Mouse (Mus musculus) cerebellum, adult 18-20 months (tissue): ENCODE data around the gene Setd7.
A peak's percentile ranks its signal among the peaks of the same experiment; 100 is the strongest.

Experiments
- DNase-seq, 2 experiments: peaks; one replicate each; pipeline ENCODE4 v3.0.0; 2021

Setd7 gene

DNA sequence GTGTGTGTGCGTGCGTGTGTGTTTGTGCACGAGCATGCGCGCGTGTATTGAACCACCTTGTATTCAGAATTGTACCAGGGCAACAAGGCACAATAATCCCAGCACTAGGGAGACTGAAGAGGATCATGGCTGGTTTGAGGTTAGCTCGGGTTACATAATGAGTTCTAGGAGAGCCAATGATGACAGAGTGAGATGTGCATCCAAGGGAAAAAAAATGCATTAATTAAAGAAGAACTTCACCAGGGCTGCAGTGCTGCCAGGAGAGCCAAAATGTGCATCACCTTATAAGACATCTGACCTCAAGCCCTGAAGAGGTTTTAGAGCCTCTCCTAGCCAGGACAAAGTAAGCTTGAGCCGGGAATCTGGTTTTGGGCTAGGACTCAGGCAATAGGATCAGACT lies 5.1 kb downstream of the Setd7 start:
- peak in 1 of 2 experiments; percentile 39 for DNase-seq

DNA sequence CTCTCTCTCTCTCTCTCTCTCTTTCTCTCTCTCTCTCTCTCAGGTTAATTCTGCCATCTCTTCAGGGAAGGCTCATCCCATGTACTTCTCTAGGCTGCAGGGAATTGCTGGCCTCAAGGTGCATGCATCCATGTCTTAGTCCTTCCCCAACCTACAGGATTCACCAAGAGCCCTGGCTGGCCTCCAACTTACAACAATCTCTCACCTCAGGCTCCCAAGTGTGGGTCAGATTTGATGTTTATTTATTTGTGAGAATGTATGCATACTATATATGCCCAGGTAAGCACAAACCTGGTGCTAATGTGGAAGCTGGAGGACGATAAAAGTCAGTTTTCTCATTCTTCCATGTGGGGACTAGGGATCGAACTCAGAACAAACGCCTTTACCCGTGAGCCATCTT lies 5.8 kb downstream of the Setd7 start:
- peak in 1 of 2 experiments; percentile 46 for DNase-seq

DNA sequence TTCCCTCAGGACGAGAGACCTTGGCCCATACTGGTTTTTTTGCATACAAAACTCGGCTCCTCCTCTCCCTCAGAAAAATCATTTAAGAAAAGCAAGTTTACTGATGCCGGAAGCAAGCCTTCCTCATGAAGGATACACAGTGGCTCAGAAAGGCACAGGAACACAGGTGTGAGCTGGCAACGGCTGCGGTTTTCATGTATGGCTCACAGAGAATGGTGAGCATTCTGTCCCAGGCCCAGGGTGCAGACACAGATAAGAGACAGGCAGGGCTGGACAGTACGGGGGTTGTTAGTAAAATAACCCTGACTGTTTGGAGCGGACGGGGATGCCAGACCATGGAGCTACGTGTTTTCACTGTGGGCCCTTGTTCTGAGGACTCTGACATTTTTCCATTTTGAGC lies 6.6 kb downstream of the Setd7 start:
- DNase-seq, result peak; percentile 43 to 48

DNA sequence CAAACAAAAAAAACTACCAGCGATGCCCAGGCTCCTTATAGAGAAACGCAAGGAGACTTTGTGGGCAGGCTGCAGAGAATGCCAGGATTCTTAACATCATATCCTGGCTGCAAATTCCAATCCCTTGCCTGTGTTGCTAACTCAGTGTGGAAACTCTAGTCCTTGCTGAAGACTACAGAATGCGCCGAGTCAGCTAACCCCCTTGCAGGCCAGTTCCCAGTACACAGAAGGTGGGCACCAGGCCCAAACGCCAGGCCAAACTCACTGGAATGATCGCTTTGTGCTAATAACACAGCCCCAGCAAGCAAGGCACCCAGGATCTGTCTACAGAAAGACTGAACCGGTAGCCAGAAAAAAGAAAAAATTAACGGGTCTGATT lies 7.2 kb downstream of the Setd7 start:
- peak; percentile 79 to 83 for DNase-seq

DNA sequence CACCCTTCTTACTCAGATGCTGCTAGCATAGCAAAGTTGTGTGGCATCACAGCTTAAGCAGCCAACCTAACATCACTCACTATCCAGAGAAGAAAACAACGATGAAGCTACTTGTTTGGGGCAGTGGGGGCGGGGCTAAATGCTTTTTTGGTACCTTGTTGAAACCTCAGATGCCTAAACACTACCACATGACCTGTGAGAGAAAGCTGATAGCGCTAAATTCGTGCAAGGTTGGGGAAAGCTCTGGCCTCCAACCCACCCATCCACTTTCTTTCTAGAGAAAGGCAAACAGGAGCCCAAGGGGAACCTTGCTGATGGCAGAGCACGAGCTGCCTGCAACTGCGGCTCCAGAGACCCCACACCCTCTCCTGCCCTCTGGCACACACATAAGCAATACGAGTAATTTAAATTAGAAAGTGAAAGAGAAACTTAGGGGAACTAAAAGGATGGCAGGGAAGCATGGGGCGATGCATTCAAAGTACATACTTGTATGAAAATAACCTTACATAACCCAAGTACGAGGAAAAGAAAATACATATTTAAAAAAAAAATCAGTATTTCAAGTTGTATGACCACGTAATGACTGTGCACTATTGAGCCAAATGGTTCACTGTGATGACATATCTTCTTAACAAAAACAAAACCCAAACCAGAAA lies 7.7 kb downstream of the Setd7 start:
- DNase-seq, result no peak

DNA sequence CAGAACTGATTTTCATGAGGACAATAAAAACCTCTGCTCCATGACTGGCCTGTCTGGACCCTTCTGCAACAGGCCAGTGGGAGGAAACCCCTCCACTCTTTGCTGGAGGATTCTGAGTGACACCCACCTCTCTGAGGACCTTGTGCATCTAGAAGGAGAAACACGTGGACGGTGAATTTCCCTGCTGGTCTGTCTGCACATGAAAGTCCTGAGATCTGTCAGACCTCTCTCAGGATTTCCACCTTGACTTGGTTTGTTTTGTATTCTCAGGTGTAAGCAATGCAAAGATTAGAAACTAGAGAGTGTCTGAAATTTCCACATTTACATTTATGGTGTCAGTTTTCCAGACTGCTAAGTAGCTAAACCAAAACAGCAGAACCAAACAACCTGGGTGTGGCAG lies 8.5 kb downstream of the Setd7 start:
- no peak for DNase-seq

DNA sequence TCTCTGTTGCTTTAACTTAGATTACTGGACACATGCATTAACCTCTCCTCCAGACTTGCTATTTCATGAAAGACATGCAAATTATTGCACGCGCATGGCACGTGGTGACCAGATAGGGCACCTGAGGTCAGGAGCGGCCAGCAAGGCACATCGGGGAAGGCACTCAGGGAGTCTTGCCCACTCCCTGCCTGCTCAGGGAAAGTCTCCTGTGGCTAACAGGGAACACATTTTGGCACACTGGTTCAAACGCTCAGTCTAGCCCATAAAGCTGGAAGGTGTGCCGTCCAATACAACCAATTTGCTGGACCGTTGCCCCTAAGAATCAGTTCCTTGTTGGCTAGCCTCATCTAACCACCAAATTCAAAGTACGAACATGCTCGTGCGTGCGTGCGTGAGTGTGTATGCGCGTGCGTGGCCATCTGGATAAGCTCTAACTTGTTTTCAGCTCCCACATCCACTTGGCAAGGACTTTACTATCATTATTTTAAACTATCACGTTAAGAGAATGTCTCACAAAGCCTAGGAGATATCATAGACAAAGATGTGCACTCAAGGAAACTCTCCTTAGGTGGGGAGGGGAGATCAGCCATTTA lies 11.6 kb downstream of the Setd7 start:
- peak; percentile 51 to 55 for DNase-seq

DNA sequence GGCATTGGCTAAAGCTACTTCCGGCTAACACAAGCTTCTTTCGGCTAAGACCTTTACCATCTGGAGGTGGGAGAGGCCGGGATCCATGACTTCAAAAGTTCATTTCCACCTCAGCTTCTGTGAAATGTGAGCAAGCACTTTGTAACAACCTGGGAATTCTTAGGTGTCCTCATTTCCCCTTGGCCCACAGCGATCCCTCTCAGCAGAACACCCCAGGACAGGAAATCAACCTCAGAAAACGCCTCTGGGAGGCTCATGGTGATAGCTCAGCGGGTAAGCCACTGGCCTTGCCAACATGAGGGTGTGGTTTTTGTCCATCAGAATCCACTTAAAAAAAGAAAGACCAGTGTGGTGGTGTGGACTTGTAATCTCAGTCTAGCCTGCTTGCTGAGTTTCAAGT lies 13.1 kb downstream of the Setd7 start:
- no peak for DNase-seq

DNA sequence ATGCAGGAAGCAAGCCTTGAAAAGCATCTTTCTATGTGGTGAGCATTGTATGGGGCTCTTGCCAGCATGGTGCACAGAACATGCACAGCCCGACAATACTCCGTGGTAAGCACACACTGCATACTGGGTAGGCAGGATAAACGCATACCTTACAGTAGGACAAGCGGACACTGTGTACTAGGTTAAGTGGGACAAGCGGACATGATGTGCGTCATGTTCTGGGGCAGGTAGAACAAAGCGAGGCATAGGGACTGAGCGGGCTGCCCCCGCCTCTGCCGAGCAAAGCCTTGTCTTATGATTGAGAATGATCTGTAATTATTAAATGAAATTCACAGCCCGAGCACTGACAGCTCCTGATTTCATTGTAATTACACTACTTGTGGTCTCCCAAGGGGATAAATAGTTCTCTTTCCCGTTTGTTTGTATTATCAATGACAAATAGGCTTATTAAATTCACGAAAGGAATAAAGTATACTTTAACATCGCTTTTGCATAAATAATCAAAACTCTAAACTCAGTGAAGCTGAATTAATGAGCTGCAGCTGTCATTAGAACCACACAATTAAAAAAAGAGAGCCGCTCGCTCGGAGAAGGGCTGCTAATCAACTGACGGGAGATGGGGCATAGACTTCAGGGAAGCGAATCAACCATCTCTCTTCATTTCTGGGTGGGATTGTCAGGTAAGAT lies 16.1 kb downstream of the Setd7 start:
- DNase-seq, result no peak

DNA sequence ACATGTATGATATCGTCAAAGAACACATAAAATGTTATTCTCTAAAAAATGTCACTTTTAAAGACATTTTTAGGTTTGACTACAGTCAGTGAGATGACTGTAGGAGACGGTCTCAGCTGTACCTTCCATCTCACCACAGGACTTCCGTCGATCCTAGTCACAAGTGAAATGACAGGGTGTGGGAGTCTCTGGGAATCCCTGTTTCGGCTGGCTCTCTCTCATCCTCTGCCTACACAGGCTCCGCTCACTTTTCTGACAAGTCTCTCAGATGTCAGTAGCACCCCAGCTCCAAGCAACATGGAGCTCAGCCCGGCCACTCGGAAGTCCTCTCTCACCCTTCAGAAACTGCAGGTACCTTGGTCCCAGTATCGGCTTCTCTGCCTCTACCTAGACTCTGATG lies 20.0 kb downstream of the Setd7 start:
- no peak for DNase-seq

DNA sequence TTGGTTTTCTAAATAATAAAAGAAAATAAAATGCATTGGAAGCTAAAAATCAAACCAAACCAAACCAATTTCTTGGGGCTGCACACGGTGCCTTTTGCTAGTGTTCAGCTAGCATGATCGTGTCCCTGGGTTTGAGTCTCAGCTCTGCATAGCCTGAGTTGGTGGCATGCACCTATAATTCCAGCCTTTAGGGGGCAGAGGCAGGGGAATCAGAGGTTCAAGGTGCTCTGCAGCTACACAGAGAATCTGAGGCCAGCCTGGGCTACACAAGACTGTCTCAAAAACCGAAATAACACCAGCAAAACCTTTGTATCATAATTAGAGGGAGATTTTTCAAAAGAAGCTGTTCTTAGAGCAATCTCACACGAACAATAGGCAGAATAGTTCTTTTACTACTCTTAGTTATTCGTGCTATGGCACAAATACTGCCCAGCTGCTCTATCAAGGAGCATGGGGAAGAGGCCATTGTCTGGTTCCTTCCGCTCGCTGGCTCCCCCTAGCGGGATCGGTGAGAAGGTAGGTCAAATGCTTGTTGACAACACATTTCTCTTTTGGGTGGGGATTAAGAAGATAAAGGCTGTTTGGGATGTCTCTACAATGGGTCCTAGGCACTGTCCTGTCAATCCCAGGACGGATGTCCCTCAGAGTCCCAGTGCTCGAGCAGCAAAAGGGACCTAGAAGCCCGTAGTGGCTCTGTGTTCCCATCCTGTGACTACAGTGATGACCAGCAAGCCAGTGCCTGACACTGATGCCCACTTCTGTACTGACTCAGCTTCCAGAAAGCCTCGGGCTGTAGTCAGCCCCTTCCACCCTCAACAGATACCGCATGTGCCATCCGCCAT lies 20.9 kb downstream of the Setd7 start:
- DNase-seq, result peak; percentile 77 to 82

DNA sequence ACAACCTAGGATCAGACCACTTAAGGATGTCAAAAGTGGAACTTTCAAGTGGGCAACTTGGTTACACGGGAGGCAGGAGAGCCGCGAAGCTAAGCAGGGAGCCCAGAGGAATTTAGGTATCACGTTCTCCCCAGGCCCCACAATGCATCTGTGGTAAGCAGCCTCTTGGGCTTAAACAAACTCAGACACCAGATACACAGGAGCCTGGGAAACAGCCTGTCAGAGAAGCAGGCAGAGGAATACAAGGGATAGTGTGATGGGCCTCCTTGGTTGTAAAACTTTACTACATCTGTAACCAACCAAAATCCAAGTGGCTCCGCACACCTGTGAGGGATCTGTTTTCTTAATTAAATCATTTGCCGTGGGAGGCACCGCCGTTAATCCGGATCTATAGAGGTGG lies 26.7 kb downstream of the Setd7 start:
- no peak for DNase-seq

DNA sequence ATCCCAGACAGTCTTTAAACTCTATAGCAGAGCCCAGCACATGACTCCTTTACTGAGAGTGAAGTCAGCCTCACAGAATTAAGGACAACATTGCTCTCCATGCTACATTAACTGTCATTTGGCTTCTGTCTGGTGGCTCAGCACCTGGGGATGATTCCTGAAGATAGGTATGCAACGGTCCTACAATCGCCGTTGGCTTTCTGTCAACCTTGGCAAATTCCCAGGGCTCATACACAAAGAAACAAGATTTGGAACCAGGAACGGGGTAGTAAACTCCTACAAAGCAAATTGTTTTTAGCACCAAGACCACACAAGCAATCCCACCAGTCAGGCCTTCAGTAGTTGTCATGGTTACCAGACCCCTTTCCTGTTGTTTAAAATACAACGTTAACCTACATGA lies 27.1 kb downstream of the Setd7 start:
- DNase-seq, result no peak

DNA sequence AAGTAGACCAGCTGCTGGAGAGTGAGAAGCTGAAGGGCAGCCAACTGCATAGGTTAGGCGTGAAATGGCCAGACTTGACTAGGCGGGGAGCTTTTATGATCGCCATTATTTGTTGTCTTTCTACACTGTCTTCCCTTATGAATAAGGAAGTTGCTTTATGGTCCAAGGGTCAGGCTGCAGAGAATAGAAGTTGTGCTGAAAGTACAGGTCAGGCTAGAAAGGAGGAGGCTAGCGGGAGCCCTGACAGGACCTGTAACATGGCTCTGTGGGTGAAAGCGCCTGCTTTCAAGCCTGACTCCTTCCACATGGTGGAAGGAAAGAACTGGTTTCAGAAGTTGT lies 28.4 kb downstream of the Setd7 start:
- no peak for DNase-seq

DNA sequence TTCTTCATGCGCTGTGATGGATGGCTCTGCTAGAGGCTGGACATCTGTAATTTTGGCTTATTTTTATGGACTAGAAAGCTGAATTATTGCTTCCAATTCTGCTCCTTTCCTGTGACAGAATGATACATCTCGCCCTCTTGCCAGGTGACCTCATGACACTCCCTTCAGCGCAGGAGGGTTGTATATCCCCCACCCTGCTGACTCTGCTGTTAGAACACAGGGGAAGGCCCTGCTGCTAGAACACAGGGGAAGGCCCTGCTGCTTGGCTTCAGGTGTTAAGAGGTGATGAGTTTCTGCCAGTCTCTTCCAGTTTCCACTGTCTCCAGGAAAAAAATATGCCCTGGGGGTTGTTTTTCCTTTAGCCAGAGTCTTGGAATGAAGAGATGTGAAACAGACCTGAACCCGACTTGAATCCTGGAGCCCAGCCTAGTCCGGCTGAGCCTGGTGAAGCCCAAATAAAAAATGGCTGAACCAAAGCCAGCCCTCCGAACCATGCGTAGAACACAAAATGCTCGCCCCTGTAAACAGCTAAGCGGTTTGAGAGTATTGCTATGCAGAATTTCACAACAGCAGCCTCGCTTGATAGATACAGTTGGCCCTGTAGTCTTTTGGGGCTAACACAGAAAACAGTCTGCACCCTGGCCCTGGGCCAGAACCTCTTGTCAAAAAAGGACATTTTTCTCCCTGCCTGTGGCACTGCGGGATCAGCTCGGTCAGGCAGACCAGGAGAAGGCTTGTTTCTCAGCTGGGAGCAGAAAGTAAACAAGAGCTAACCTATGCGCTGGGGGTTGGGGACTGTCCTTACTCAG lies 29.0 kb downstream of the Setd7 start:
- peak; percentile 87 to 91 for DNase-seq

DNA sequence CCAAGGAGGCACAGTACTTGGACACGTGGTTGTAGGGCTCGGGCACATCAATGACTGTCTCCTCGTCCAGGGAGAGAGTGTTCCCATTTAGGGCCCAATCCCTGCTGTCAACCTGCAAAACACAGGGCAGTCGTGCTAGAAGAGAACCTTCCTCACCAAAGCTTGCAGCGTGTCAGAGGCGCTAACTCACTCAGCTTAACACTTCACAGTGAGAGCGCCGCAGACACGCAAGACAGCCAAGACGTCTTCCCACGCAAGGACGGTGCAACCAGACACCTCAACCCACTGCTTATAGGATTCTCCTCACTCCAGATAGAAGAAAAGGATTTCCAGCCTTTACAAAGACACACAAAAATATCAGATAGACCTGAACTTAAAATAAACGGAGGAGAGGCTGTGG lies 33.8 kb downstream of the Setd7 start:
- no peak for DNase-seq

DNA sequence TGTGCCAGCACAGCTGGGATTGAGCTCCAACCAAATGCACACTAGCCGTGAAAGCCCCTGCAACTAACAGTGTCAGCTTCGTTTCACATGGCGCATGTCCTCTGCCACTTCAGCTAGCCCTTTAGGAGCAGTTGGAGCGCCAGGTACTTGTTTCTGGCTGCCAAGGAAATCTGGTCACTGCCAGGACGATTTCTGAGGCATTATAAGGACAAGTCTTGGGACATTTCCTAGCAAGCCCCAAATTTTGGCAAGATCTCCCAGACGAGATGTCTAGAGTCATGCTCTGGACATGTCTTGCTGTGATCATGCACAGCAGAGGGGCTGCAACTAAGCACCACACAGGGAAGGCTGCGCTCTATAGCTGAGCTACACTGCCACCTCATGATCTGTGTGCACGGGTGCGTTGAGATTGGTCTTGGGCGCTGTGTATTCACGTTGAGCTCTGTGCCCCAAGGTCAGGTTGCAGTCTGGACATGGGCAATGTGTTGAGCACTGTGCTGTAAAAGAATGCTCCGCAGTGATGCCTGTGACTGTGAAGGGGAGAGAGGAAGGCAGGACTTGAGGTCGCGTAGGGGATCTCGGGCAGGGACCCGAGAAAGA lies 35.4 kb downstream of the Setd7 start:
- DNase-seq, result peak; percentile 46 to 60

DNA sequence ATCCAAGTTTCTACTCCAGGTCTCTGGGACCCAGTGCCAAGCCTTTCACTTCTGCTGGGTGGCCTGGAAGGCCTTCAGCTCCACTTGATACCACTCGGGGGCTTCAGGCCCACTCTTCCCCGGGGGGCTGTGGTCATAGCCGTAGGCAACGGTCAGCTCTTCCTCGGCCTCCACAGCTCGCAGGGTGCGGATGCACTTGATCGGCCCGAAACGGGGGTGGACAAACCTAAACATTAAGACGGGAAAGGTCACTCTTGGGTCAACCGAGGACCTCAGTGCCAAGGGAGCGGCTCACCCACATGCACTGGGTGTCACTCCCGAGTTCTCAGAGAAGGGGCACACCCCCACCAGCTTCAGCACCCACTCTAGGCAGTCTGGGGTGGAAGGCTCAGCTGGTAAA lies 39.4 kb downstream of the Setd7 start:
- DNase-seq, result no peak

DNA sequence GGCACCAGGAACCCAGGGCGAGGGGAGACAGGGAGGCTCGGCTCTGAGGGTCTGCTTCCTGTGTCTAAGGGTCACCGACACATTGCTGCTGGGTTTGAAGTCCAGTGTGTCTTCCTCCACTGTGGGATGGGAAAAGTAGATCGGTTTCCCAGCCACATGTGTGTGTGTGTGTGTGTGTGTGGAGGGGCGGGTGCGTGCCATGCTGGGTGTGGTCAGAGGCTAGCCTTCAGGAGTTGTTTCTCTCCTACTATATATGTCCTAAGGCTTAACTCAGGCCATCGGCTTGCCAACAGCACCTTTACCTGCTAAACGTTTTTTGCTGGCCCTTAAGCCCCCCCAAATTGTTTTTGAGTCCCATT lies 41.9 kb downstream of the Setd7 start:
- no peak for DNase-seq

DNA sequence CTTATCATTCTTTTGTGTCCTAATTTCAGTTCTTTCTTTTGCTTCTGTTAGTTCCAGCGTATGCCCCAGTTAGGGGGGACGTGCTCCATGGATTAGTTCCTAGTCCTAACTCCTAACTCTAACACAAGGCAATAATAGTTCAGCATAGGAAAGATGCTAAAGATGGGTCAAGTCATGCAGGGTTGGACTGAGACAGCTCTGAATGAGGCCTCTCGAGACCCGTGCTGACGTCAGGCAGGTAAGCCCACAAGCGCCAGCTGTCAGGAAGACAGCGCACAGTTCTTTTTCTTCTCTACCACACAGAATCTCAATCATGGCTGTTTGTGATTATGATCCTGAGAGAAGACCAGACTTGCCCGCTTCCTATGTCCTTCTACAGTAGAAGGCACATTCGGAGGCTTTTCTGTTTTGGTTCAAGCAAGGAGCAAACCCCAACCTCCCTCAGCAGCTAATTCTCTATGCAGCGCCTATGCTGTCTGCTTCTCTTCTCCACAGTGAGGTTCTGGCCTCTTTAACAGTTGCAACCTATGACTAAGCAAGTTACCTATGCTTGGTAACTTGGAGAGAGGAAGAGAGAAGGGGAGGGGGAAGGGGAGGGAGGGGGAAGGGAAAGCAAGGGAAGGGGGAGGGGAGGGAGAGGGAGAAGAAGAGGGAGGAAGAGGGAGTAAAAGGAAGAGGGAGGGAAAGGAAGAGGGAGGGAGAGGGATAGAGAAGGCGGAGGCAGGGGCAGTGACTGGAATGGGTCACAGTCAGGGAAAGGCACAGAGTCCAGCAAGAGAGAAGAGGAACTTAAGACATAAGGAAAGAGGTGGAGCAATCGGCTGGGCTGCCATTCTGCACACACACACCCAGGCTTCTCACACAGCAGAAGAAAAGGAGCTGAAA lies 42.6 kb downstream of the Setd7 start:
- DNase-seq, result no peak

DNA sequence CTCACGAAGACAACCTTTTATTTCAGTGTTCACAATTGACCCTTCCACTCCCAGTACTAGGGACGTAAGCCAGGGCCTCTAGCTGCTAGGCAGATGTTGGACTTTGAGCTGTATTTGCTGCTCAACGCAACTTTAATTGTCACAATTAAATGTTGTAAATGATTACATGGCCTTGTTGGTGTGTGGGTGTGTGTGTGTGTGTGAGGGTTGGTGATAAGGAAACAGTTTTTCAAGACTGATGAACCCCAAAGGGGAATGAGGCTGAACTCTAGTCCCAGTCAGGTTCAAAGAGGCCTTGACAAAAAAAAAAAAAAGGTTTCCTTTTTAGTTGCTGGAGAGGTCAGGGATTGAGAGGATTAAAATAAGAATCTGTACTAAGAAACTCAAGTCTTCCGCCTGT lies 43.2 kb downstream of the Setd7 start:
- no peak for DNase-seq

DNA sequence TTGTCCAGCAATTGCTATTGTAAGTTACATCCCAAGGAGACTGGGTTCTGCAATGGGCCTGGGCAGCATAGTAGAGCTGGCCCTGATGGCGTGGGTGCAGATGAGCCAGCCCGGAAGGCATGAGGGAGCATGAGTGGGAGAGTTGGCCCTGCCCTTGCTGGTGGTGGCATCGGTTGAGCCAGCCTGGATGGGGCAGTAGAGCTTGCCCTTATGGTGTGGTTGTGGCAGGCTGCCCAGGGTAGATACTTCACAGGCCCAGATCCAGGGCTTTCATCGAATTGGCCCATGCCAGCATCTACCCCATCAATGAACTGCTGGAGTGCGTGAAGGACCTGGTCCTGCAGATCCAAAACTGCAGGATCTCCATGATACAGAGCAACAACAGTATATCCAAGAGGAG lies 48.7 kb downstream of the Setd7 start:
- DNase-seq, result peak; percentile 52 to 59
